Mouse (Mus musculus) hindbrain, embryonic 10.5 days (tissue): Measurements from ENCODE around the gene Anp32e. TPM values are rescaled to one million over a fixed set of nuclear protein-coding genes. Genes with fewer than 3 reads are reported as not detected.
"Not testable (repeated sequence)": the region's sequence is repeated elsewhere in the genome, so short reads cannot be mapped to it uniquely, and the experiment has no call there.

Experiments
- DNase-seq: peaks from one replicate; pipeline ENCODE4 v3.0.0-alpha.2; 2017; ENCODE audit warnings: low spot score
- H3K27ac ChIP-seq: fragments of 300-500 bp; sonication (generic); 2 replicates; pipeline ENCODE4 v1.5.1; 2016; ENCODE audit warnings: mild to moderate bottlenecking, moderate library complexity
- H3K27me3 ChIP-seq: fragments of 300-500 bp; sonication (generic); 2 replicates; pipeline ENCODE4 v1.6.1; 2016; ENCODE audit warnings: mild to moderate bottlenecking; ENCODE audit not compliant: poor library complexity, insufficient read depth, severe bottlenecking
- H3K36me3 ChIP-seq: fragments of 300-500 bp; sonication (generic); 2 replicates; pipeline ENCODE4 v1.6.1; 2016; ENCODE audit warnings: mild to moderate bottlenecking, moderate library complexity
- H3K4me1 ChIP-seq: fragments of 300-500 bp; sonication (generic); replicated peaks from 2 replicates; pipeline ENCODE4 v1.6.1; 2016; ENCODE audit warnings: mild to moderate bottlenecking
- H3K4me3 ChIP-seq: fragments of 300-500 bp; sonication (generic); 2 replicates; pipeline ENCODE4 v1.5.1; 2016; ENCODE audit warnings: mild to moderate bottlenecking, moderate library complexity
- H3K9me3 ChIP-seq: fragments of 300-500 bp; sonication (generic); 2 replicates; pipeline ENCODE4 v1.6.1; 2016; ENCODE audit warnings: mild to moderate bottlenecking, moderate library complexity
- whole genome bisulfite sequencing: fragments of 180-500 bp; shearing (Covaris S2); methylation state at CpG from one replicate; pipeline ENCODE4 v1.1.7; 2016; 5-methylcytosine and 5-hydroxymethylcytosine counted together
- polyA plus RNA-seq: library from polyadenylated mRNA; unstranded; fragments of >200 nt; fragmentation: Nextera tagmentation; extraction: Ambion mirVana; gene quantifications from 2 replicates; pipeline ENCODE4 v1.2.1, GENCODE M21; 2016

The Anp32e gene
- polyA plus RNA-seq, 1 experiment from 2014 or later = 266 TPM

DNA sequence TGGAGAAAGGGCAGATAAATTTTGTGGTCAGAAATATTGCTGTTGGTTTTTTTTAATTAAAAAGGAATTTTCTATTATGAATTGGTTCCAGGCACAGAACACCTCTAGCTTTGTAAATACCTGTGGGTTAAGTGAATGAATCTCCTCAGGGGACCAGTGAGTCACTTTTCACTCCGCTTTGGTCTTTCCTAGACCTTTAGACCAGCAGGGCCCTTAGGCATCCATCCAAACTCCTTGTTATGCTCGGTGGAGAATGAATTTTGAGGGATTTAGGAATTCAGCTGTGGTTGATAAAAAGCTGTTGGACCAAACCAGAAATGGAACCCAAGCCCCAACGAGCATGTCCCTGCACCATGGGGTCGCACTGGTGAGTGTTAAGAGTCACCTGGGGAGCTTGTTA, 21.4 kb upstream of the Anp32e start:
- Histone ChIP-seq H3K4me3 (no peak overlapping the region), H3K27me3 (peaks cover 11% of the 10 kb centered on the region; the same call in 1 of the 2 replicates), H3K27ac (no peak overlapping the region), H3K4me1 (peaks cover 48% of the 10 kb centered on the region), H3K9me3 (no peaks in the 10 kb centered on the region), H3K36me3 (no peaks in the 10 kb centered on the region)
- no peak for DNase-seq
- 53% methylated on average over 4 of the region's 4 CpGs for WGBS

DNA sequence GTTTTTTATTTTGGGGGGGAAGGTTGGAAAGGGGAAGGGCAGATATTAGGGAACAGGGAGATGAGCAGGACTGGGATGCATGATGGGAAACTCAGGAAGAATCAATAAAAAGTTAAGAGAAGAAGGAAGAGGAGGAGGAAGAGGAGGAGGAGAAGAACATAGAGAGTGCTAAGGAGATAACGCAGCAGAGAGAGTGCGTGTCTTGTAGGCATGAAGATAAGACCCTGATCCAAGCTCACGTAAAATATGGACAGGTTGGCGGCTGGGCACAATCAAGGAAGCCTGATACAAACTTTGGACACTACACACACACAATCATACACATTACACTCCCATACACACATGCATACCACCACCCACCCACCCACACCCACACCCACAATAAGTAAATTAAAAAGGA, 14.3 kb upstream of the Anp32e start:
- H3K4me1 ChIP-seq = no peaks in the 10 kb centered on the region; the same call in 1 of the 2 replicates
- H3K9me3 ChIP-seq = no peaks in the 10 kb centered on the region
- H3K27me3 ChIP-seq = no peaks in the 10 kb centered on the region
- H3K27ac ChIP-seq = no peak overlapping the region
- 97% methylated on average over 4 of the region's 4 CpGs for WGBS
- H3K4me3 ChIP-seq = no peak overlapping the region
- H3K36me3 ChIP-seq = no peaks in the 10 kb centered on the region
- DNase-seq = no peak

DNA sequence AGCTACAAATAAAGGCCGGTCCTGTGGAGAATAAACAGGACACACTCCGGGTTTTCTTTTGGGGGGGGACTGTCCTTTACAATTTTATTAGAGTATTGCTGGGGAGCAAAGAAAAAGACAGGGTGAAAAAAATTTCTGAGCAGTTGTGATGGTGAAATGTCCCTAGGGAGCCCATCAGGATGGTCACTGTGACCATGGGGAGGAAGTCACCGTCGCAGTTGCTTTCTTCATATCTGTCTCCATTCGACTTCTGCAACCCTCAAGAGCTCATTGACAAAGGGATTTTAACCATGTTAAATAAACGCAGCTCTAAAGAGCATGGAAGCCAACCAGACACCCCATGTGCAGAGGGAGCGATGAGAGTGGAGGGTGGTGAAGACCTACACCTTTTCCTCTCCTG, 12.3 kb upstream of the Anp32e start:
- Histone ChIP-seq H3K4me1 (peaks cover 4% of the 10 kb centered on the region; the same call in 1 of the 2 replicates), H3K27me3 (no peaks in the 10 kb centered on the region), H3K9me3 (no peaks in the 10 kb centered on the region), H3K27ac (no peak overlapping the region), H3K4me3 (no peak overlapping the region), H3K36me3 (no peaks in the 10 kb centered on the region)
- no peak for DNase-seq
- WGBS = 85% methylated on average over 7 of the region's 7 CpGs

DNA sequence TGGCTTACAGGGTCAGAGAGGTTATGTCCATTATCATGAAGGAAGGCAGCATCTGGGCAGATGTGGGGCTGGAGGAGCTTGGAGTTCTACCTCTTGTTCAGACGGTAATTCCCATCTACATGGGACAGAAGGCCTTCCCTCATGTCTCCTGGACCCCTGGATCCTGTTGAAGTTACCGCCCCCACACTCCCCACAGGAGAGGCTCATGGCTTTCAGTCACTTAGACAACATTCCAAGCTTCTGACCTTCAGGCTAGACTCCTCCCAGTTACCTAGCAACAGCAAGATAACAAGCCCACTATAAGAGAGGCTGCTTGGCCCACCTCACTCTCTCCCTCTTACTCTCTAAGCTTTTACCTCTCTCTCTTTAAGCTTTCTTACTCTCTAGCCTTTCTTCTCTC, 8.5 kb upstream of the Anp32e start:
- H3K27me3 ChIP-seq, H3K27ac ChIP-seq: not testable (repeated sequence)
- 68% methylated on average over 2 of the region's 2 CpGs for WGBS

DNA sequence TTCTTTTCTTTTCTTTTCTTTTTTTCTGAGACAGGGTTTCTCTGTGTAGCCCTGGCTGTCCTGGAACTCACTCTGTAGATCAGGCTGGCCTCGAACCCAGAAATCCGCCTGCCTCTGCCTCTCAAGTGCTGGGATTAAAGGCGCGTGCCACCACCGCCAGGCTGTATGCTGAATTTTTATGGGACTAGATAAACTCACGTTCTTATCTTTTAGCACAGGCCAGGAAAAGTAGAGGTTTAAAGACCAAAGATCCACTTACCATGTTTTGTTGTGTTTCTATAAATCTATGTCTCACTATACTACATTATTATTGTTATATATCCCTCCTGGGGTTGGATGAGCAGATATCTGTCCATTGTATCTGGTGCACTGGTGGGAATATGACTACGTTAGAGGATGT, 5.6 kb upstream of the Anp32e start:
- not testable (repeated sequence) for H3K4me3 ChIP-seq, H3K27ac ChIP-seq, H3K27me3 ChIP-seq, H3K4me1 ChIP-seq, H3K36me3 ChIP-seq, H3K9me3 ChIP-seq, DNase-seq
- WGBS = 95% methylated on average over 7 of the region's 7 CpGs

More for the DNA sequence above, 8.5 kb upstream of the Anp32e start:
- H3K36me3 ChIP-seq, H3K4me3 ChIP-seq, H3K4me1 ChIP-seq, DNase-seq, H3K9me3 ChIP-seq: not testable (repeated sequence)

DNA sequence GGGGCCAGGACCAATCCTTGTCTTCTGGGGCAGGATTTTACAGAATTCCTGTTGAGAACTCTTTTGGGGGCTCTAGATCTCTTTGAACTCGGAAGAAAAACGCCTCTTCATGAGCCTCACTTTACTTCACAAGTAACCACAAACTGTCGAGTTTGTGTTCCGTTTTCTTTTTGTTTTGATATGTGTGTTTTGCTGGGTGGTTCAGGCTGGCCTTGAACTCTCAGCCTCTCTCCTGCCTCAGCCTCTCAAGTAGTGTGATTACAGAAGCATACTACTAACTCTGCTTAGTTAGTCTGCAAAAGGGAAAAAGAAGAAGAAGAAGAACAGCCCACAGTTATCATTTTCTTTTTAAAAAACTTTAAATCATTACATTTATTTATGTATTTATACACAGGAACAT, 4.9 kb upstream of the Anp32e start:
- Histone ChIP-seq H3K36me3 (no peaks in the 10 kb centered on the region), H3K27ac (no peak overlapping the region), H3K9me3 (no peaks in the 10 kb centered on the region), H3K4me1 (peaks cover 4% of the 10 kb centered on the region; the same call in 1 of the 2 replicates), H3K27me3 (no peaks in the 10 kb centered on the region), H3K4me3 (no peak overlapping the region)
- no peak for DNase-seq
- WGBS = 77% methylated on average over 4 of the region's 4 CpGs

DNA sequence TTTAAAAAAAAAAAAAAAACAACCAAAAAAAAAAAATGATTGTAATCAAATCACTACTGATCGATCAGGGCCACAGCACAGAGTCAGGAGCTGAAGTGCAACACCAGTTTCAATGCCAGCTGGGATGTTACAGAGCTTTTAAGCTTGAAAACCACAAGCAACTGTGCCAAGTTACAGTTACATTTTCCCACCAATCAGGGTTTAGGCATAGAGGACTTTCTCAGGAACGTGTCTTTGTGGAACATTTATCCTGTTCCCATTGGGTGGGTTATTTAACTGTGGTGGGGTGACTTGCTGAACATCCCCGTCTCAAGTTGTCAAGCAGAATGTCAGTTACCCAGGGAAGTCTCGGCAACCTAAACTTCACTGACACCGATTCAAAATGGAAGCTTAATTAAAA, 4.0 kb upstream of the Anp32e start:
- Histone ChIP-seq H3K4me3 (no peak overlapping the region), H3K27me3 (no peaks in the 10 kb centered on the region), H3K27ac (no peak overlapping the region), H3K9me3 (no peaks in the 10 kb centered on the region), H3K36me3 (no peaks in the 10 kb centered on the region), H3K4me1 (peaks cover 4% of the 10 kb centered on the region; the same call in 1 of the 2 replicates)
- no peak for DNase-seq
- 81% methylated on average over 5 of the region's 5 CpGs for WGBS

DNA sequence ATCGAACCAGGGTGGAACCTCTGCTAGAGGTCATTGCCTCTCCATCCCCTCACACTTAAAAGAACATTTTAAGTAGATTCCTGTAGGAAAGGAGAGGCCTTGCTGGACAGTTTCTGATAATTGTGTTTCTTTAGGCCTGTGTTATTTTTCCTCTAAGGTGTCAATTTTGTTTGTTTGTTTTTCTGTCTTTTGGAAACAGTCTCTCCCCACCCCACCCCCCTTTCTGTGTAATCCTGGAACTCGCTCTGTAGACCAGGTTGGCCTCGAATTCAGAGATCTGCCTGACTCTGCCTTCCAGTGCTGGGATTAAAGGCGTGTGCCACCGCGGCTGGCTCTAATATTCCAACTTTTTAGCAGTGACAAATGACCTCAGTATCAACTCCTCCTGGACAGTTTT, 787 bp upstream of the Anp32e start:
- 77% methylated on average over 6 of the region's 6 CpGs for WGBS
- peaks cover 12% of the 10 kb centered on the region for H3K36me3 ChIP-seq
- H3K4me3 ChIP-seq = peak overlapping the region; percentile 97
- peaks cover 22% of the 10 kb centered on the region for H3K4me1 ChIP-seq
- no peaks in the 10 kb centered on the region for H3K9me3 ChIP-seq
- no peaks in the 10 kb centered on the region for H3K27me3 ChIP-seq
- H3K27ac ChIP-seq = peak overlapping the region; percentile 99
- DNase-seq = no peak

DNA sequence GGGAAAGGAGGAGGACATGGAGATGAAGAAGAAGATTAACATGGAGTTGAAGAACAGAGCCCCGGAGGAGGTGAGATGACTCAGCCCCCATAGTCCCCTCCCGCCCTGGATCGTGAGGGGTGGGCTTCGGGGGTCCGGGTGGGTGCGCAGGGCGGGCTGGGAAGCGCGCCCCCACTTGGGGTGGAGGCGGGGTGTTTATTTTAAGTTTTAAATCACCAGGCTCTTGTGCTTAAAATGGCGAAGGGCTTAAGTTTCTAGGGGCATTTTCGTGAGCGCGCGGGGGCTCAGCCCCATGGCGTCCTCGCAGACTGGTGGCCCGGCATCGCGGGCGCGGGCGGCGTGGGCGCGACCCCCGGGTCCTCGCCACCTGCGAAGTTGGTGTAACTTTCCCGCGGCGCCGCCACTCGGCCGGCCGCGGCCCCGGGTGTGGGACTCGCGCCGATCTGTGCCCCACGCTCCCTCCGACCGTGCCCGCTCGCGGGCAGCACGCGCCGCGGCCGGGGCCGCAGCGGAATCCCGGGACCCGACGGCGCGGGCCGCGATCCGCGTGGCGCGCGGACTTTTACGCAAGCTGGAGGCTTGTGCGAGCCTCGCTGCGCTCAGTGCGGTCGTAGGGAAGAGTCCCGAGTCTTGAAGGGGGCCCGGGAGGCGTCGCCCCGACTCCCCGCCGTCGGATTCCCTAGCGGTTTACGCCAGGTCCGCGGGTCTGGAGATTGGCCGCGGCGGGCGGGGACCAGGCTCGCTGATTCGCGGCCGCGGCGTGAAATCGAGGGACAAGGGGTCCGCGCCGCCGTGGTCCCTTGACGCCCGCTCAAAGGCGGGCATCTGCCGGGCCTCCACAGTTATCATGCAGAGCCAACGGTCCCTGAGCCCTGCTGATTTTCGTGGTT, 780 bp downstream of the Anp32e start:
- Histone ChIP-seq H3K9me3 (no peaks in the 10 kb centered on the region), H3K4me1 (peaks cover 22% of the 10 kb centered on the region), H3K27ac (peak overlapping the region; percentile 99), H3K36me3 (peaks cover 28% of the 10 kb centered on the region), H3K4me3 (peak overlapping the region; percentile 97), H3K27me3 (no peaks in the 10 kb centered on the region)
- peak; percentile 67 for DNase-seq
- under 1% methylated on average over 105 of the region's 105 CpGs for WGBS

DNA sequence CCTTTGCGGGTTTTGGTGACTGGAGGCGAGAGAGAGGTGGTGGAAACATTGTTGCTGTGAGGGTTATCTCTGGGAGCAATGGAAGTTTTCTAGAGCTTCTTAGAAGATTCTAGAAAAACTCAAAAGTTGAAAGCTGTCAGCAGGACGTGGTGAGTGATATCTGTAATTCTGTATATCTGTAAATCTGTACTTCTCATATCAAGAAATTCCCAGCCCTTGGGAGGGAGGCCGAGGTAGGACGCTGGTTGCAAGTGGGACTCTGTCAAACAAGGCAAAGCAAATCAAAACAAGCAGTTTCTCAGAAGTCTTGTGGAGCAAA, 1.4 kb downstream of the Anp32e start:
- WGBS = 6% methylated on average over 5 of the region's 5 CpGs
- Histone ChIP-seq H3K36me3 (peaks cover 34% of the 10 kb centered on the region), H3K27me3 (no peaks in the 10 kb centered on the region), H3K4me1 (peaks cover 22% of the 10 kb centered on the region), H3K4me3 (peak overlapping the region; percentile 97), H3K9me3 (no peaks in the 10 kb centered on the region), H3K27ac (peak overlapping the region; percentile 99)
- DNase-seq = no peak

DNA sequence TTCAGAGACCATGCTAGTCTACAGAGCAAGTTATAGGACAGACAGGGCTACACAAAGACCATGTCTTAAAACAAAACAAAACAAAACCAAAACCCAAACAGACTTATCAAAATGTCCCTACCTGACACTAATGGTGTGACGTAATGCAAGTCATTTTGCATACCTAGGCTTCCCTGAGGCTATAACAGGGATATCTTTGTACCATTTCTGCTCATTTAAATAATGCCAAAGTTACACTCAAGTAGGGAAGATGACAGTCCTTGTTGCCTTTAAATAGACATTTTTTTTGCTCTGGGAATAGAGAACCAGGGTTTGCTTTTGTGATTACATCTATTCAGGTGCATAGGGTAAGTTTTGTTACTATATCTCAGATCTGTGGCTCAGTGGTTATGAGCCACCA, 2.4 kb downstream of the Anp32e start:
- H3K9me3 ChIP-seq = no peaks in the 10 kb centered on the region
- H3K27me3 ChIP-seq = no peaks in the 10 kb centered on the region
- H3K36me3 ChIP-seq = peaks cover 39% of the 10 kb centered on the region
- no peak for DNase-seq
- peaks cover 22% of the 10 kb centered on the region for H3K4me1 ChIP-seq
- H3K4me3 ChIP-seq = peak overlapping the region; percentile 97
- 94% methylated on average over 1 of the region's 1 CpGs for WGBS
- no peak overlapping the region for H3K27ac ChIP-seq

DNA sequence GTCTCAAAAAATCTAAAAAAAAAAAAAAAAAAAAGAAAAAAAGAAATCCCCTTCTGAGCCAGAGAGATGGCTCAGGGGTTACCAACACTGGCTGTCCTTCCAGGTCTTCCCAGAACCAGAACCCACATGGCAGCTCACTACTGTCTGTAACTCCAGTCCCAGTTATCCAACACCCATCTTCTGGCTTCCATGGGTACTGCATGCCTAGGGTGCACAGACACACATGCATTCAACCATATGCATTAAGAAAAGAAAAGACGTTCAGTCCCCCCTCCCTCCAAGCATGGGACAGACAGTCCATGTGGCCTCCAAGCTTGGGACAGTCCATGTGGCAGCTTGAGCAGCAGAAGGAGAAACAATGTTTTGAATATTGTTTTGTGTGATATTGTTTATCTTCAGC, 3.1 kb downstream of the Anp32e start:
- peak overlapping the region; percentile 31; the same call in 1 of the 2 replicates for H3K4me3 ChIP-seq
- H3K36me3 ChIP-seq = peaks cover 46% of the 10 kb centered on the region
- peaks cover 22% of the 10 kb centered on the region for H3K4me1 ChIP-seq
- no peak for DNase-seq
- H3K9me3 ChIP-seq = no peaks in the 10 kb centered on the region
- no peak overlapping the region for H3K27ac ChIP-seq
- H3K27me3 ChIP-seq = no peaks in the 10 kb centered on the region
- WGBS = 59% methylated on average over 1 of the region's 1 CpGs

DNA sequence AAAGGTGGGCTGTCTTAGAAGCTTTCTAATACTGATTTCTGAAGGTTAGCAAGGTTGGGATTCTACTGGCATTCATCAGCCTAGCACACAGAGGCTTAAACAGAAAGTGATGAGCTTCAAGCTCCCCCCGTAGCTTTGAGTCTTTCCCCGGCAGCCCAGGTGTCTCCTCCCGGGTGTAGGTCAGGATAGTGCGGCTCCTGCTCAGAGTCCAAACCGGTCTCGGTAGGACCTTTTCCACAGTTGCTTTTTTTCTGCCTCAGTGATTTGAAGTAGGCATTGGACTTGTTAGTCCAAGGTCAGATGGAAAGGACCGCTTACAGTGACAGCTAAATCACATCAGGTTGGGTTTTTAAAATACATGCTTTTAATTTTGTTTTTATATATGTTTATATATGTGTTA, 3.5 kb downstream of the Anp32e start:
- H3K27me3 ChIP-seq = no peaks in the 10 kb centered on the region
- 95% methylated on average over 7 of the region's 7 CpGs for WGBS
- peaks cover 50% of the 10 kb centered on the region for H3K36me3 ChIP-seq
- H3K27ac ChIP-seq = no peak overlapping the region
- peaks cover 22% of the 10 kb centered on the region for H3K4me1 ChIP-seq
- H3K4me3 ChIP-seq = 0 out of 2 replicates have a peak overlapping the region, but pooled peaks have one; percentile 31
- DNase-seq = no peak
- no peaks in the 10 kb centered on the region for H3K9me3 ChIP-seq
